In genomic region chr4:81621391-81622137, GRCm38 (mm10) we compare ENCODE assay signal across 15 mouse cellular contexts.
A peak's percentile ranks its signal among the peaks of the same experiment; 100 is the strongest.
DNase-seq lines count a peak whose midpoint lies in the region; ATAC-seq and TF ChIP-seq lines count a peak whose summit lies in the region.
"Had no signal": no experiment of that assay in that cellular context is flagged by ENCODE, and none has a peak within 500 bp of the region (broad histone marks: within the 10 kb centered on the region; RNA-seq: fewer than 3 reads in every experiment).

No protein-coding gene starts in this region.

- peaks cover 8% of the 10 kb centered on the region; the same call in 1 of the 2 replicates for H3K4me1 ChIP-seq in lung, embryonic 16.5 days (replicated peaks; ENCODE audit: control insufficient read depth, insufficient read depth, low read length)
- H3K4me1 ChIP-seq: midbrain, embryonic 10.5 days; neural tube, embryonic 12.5 days had no signal

- no peak overlapping the region for H3K4me2 ChIP-seq in lung, embryonic 16.5 days (ENCODE audit: low read depth, low read length)
- H3K4me2 ChIP-seq: forebrain, embryonic 13.5 days; heart, embryonic 15.5 days; limb, embryonic 13.5 days; neural tube, embryonic 12.5 days had no signal

- no peak for TF ChIP-seq POLR2A in brain, embryonic 14.5 days (IDR thresholded peaks at IDR 0.05; ENCODE audit: borderline replicate concordance, extremely low read depth, insufficient read depth, insufficient read length, poor library complexity, severe bottlenecking)

- no peak overlapping the region for H3K4me3 ChIP-seq in lung, embryonic 16.5 days (ENCODE audit: low read length)
- H3K4me3 ChIP-seq: forebrain, embryonic 13.5 days; heart, embryonic 15.5 days; limb, embryonic 13.5 days; midbrain, embryonic 10.5 days; neural tube, embryonic 12.5 days had no signal

- no peaks in the 10 kb centered on the region for H3K36me3 ChIP-seq in lung, embryonic 16.5 days (ENCODE audit: control insufficient read depth, insufficient read depth, low read length)
- H3K36me3 ChIP-seq: heart, embryonic 15.5 days; limb, embryonic 13.5 days; midbrain, embryonic 10.5 days; neural tube, embryonic 12.5 days had no signal

- H3K27me3 ChIP-seq in lung, embryonic 16.5 days (ENCODE audit: control insufficient read depth, insufficient read depth, low read depth, low read length), result no peaks in the 10 kb centered on the region
- H3K27me3 ChIP-seq: forebrain, embryonic 13.5 days; heart, embryonic 15.5 days; limb, embryonic 13.5 days; neural tube, embryonic 12.5 days had no signal

- TF ChIP-seq CTCF in brain, embryonic 14.5 days (IDR thresholded peaks at IDR 0.05; ENCODE audit: borderline replicate concordance, extremely low read depth, insufficient read depth, insufficient read length), result no peak

- WGBS in lung, embryonic 16.5 days, result 55% methylated on average over 8 of the region's 8 CpGs

- no peaks in the 10 kb centered on the region for H3K9me3 ChIP-seq in lung, embryonic 16.5 days (ENCODE audit: control insufficient read depth, low read length)
- H3K9me3 ChIP-seq: forebrain, embryonic 13.5 days; heart, embryonic 15.5 days; limb, embryonic 13.5 days; midbrain, embryonic 10.5 days; neural tube, embryonic 12.5 days had no signal

- ATAC-seq in lung, embryonic 16.5 days (ENCODE audit: low read depth), result peak; percentile 93
- ATAC-seq in megakaryocyte, adult 5-6 weeks (ENCODE audit: poor library complexity, severe bottlenecking), result no peak
- ATAC-seq: forebrain, embryonic 13.5 days; intestine, embryonic 16.5 days had no signal

- no peak overlapping the region for H3K27ac ChIP-seq in lung, embryonic 16.5 days (ENCODE audit: low read length)
- H3K27ac ChIP-seq: forebrain, embryonic 13.5 days; heart, embryonic 15.5 days; midbrain, embryonic 10.5 days; neural tube, embryonic 12.5 days had no signal

- intact Hi-C loops in gastrocnemius, postnatal 36 days (cut with DNase I), result no loop called here

- peak; percentile 47 to 61 for DNase-seq in kidney, adult 8-10 months
- DNase-seq in kidney, postnatal 4 days, result no peak
- peak; percentile 5 for DNase-seq in brain, embryonic 14.5 days (ENCODE audit: low read depth)
- peak; percentile 14 to 20 for DNase-seq in gastrocnemius, postnatal 36 days
- no peak for DNase-seq in cerebellum, postnatal 36 days
- DNase-seq in T-cell, adult 2 months (ENCODE audit: low spot score), result no peak
- DNase-seq: cerebellum, postnatal 14 days had no signal

- H3K9ac ChIP-seq in lung, embryonic 16.5 days (ENCODE audit: low read length), result no peak overlapping the region
- H3K9ac ChIP-seq: forebrain, embryonic 13.5 days; heart, embryonic 15.5 days; limb, embryonic 13.5 days; neural tube, embryonic 12.5 days had no signal

Comparison
In these comparisons a context has a peak if more than half of its experiments do, and no peak if none do; other contexts are left out.
1. DNase-seq: peak in kidney, adult 8-10 months (2 of 2), brain, embryonic 14.5 days (single experiment) and gastrocnemius, postnatal 36 days (2 of 2); none in kidney, postnatal 4 days (0 of 2), cerebellum, postnatal 36 days (0 of 2) and T-cell, adult 2 months (single experiment).